Mouse (Mus musculus) ES-E14 (cell line): ENCODE data around the gene Rccd1.

Experiments
- CHD2 ChIP-seq: IDR thresholded peaks from 2 replicates; pipeline ENCODE4 v1.6.1; 2014; ENCODE audit warnings: mild to moderate bottlenecking, low read depth, low read length, inconsistent platforms
- HCFC1 ChIP-seq: IDR thresholded peaks from 2 replicates; pipeline ENCODE4 v1.6.1; 2012; ENCODE audit warnings: low read length, inconsistent platforms, borderline replicate concordance; ENCODE audit not compliant: insufficient read depth
- MAFK ChIP-seq: IDR thresholded peaks from 2 replicates; pipeline ENCODE4 v1.6.1; 2014; ENCODE audit warnings: mild to moderate bottlenecking, low read depth, low read length, inconsistent platforms; ENCODE audit not compliant: insufficient read depth
- ZC3H11A ChIP-seq: IDR thresholded peaks from 2 replicates; pipeline ENCODE4 v1.6.1; 2012; ENCODE audit warnings: low read depth, mild to moderate bottlenecking, inconsistent platforms, low read length, borderline replicate concordance

GRCm38 (mm10) chr7:80369461-80369860, 45.2 kb upstream of the Rccd1 start:
- TF ChIP-seq MAFK (no peak), HCFC1 (no peak), CHD2 (no peak), ZC3H11A (no peak)
